Mouse (Mus musculus): ENCODE measurements around the gene Tle4.

DNA sequence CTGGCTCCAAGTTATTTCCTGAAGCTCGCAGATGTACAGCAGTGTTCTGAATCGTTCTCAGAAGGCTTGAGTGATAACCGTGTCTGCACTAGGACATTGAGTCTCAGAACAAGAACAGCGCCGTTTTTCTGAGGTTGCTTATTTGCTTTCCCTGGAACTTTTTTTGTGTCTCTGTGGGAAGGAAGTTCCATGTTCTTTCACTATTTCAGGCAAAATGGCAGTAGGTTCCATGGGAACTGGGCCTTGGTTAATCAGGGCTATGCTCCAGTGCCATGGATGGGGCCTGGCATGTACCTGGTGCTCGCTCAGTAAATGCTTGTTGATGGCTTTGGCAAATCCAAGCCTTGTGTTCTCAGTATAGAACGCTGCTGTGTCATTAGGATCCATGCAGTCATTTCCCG lies 2.0 kb upstream of the Tle4 start:
- TF ChIP-seq MAX (IDR thresholded peaks at IDR 0.05; ENCODE audit: low read length) (no peak), KAT2A (IDR thresholded peaks at IDR 0.05; ENCODE audit: insufficient replicate concordance, low read length) (no peak), E2F4 (IDR thresholded peaks at IDR 0.05; ENCODE audit: insufficient replicate concordance, low read depth, low read length) (no peak), CTCF (conservative IDR thresholded peaks at IDR 0.05 in 1 of 2, IDR thresholded peaks at IDR 0.05 in 1 of 2; ENCODE audit: low read depth in 2 of 2, low read length in 2 of 2) (no peak)
